Mouse (Mus musculus) limb, embryonic 10.5 days (tissue): ENCODE data around the gene Col12a1. TPM values are rescaled to one million over a fixed set of nuclear protein-coding genes. Genes with fewer than 3 reads are reported as not detected.

Source experiments
- DNase-seq: peaks from one replicate; pipeline ENCODE4 v3.0.0-alpha.2; 2017; ENCODE audit warnings: low spot score
- H3K27ac ChIP-seq: fragments of 300-500 bp; sonication (generic); 2 replicates; pipeline ENCODE4 v1.5.1; 2016; ENCODE audit warnings: mild to moderate bottlenecking
- H3K27me3 ChIP-seq: fragments of 300-500 bp; sonication (generic); 2 replicates; pipeline ENCODE4 v1.6.1; 2016; ENCODE audit warnings: low read depth, mild to moderate bottlenecking; ENCODE audit not compliant: poor library complexity, severe bottlenecking
- H3K36me3 ChIP-seq: fragments of 300-500 bp; sonication (generic); 2 replicates; pipeline ENCODE4 v1.6.1; 2016; ENCODE audit warnings: mild to moderate bottlenecking, moderate library complexity
- H3K4me1 ChIP-seq: fragments of 300-500 bp; sonication (generic); 2 replicates; pipeline ENCODE4 v1.6.1; 2016
- H3K4me3 ChIP-seq: fragments of 300-500 bp; sonication (generic); 2 replicates; pipeline ENCODE4 v1.5.1; 2016; ENCODE audit warnings: mild to moderate bottlenecking, moderate library complexity
- H3K9me3 ChIP-seq: fragments of 300-500 bp; sonication (generic); replicated peaks from 2 replicates; pipeline ENCODE4 v1.6.1; 2016; ENCODE audit warnings: mild to moderate bottlenecking
- WGBS: fragments of 180-500 bp; shearing (Covaris S2); methylation state at CpG from one replicate; pipeline ENCODE4 v1.1.7; 2016; 5-methylcytosine and 5-hydroxymethylcytosine counted together
- polyA plus RNA-seq: library from polyadenylated mRNA; unstranded; fragments of >200 nt; fragmentation: Nextera tagmentation; extraction: Ambion mirVana; gene quantifications from 2 replicates; pipeline ENCODE4 v1.2.1, GENCODE M21; 2016

Col12a1 gene
- polyA plus RNA-seq, 1 experiment from 2014 or later: 12.4 TPM

DNA sequence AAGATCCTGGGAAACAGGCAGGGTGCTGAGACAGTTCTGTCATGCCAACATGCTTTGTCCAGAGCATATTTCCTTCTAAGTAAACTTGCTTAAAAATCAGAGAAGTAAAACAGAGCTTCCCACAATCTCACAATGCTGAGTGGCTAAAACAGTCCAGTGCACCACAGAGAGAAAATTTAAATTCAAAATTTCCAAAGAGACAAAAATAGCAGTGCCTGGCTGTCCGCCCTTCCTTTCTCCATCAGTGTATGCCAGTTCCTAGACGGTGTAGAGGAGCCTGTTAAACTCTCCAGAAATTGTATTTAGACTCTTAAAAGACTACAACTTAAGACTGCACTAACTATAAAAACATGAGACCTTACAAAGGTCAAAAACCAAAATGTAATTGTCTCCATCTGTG is 165.3 kb downstream of the Col12a1 start:
- no peaks in the 10 kb centered on the region for H3K9me3 ChIP-seq
- H3K27ac ChIP-seq: no peak overlapping the region
- H3K27me3 ChIP-seq: no peaks in the 10 kb centered on the region
- no peaks in the 10 kb centered on the region for H3K4me1 ChIP-seq
- no peaks in the 10 kb centered on the region for H3K36me3 ChIP-seq
- no peak overlapping the region for H3K4me3 ChIP-seq
- WGBS: 77% methylated on average over 2 of the region's 2 CpGs
- no peak for DNase-seq

Other genes with a start within 250 kb of the Col12a1 start
- 670 and 730 TPM in 2 replicates for gene Cox7a2, start 41.0 kb upstream of the Col12a1 start, polyA plus RNA-seq
- gene Tmem30a, start 74.7 kb upstream of the Col12a1 start, polyA plus RNA-seq: 43.0 and 45.0 TPM in 2 replicates